Mouse (Mus musculus): Measurements from ENCODE around the gene Reps2.

The Reps2 gene

DNA sequence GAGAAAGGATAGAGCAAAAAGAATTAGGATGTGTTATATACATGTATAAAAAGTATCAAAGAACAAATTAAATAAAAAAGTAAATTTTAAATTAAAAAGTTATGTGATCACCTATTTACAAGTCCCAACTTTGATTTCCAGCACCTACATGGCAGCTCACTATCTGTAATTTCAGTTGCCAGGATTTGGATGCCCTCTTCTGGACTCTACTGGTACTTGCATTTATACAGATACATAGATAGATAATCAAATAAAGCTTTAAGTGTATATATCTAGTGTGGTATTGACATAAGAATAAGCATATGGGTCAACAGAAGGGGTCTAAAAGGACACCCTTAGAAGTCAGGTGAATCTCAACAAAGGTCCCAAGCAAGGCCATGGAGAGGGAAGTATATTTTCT, 155.7 kb downstream of the Reps2 start:
- DNase-seq (ENCODE audit: low spot score), result no peak

DNA sequence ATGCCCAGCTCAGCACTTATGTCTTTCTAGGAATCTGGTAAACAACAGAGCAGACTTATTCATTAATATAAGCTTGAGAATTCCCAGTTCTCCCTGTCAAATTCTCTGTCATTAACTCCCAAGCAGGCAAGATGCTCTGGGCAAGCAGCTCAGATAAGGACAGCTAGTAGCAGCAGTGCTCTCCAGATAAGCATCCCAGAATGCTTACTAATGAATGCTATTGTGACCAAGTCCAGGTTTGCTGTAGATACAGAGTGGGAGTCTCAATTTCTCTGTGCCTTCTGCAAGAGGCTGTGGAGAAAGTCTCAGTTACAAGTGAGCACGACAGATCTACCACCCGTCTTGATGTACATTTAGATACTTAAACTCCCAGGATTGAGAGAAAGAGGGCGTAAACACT, 173.2 kb downstream of the Reps2 start:
- no peak for DNase-seq (ENCODE audit: low spot score)

GRCm38 (mm10) chrX:162462156-162462555, 181.3 kb downstream of the Reps2 start:
- DNase-seq (ENCODE audit: low spot score), result no peak

GRCm38 (mm10) chrX:162456445-162456844, 187.0 kb downstream of the Reps2 start:
- DNase-seq (ENCODE audit: low spot score), result no peak

DNA sequence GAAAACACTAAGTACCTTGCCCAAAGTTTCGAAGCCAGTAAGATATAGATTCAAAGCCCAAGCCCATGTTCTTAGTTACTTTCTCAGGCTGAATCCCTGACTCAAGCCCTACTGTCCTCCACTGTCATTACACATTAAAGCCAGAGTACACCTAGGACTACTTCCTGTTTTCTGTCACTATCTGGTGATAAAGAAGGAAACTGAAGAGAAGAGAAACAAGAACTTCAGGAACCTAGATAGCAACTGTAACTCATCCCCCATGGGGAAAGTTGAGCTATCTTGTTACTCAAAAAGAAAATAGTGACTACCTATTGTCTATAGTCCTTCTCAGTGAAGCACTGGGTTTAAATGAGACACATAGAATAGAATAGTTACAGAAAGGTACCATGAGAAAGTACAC, 188.1 kb downstream of the Reps2 start:
- DNase-seq (ENCODE audit: low spot score), result no peak

GRCm38 (mm10) chrX:162453821-162454402, 189.5 kb downstream of the Reps2 start:
- no peak for DNase-seq (ENCODE audit: low spot score)

- DNase-seq (ENCODE audit: low spot score), result no peak
Measured at GRCm38 (mm10) chrX:162452642-162453041, 190.8 kb downstream of the Reps2 start.

GRCm38 (mm10) chrX:162447974-162448373, 195.5 kb downstream of the Reps2 start:
- DNase-seq (ENCODE audit: low spot score), result no peak

- no peak for DNase-seq (ENCODE audit: low spot score)
Measured at GRCm38 (mm10) chrX:162446678-162447318, 196.7 kb downstream of the Reps2 start.

- no peak for DNase-seq (ENCODE audit: low spot score)
Measured at GRCm38 (mm10) chrX:162443387-162443786, 200.1 kb downstream of the Reps2 start.

DNA sequence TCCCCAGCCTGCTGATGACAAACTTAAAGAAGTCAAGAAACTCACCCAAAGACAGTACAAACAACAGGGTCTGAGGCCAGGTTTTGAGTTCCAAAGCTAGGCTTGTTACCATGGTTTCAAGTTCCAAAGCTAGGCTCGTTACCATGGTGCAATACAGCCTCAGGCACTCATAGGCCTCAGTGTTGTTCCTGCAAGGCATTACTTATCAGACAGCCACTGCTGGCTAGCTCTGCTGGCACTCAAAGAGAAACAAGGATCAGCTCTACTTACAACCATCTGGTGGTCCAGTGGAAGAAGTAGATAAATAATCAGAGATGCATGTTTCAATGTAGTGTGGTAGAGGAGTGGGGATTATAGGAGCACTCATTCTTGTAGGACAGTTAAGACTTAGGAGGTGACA, 200.5 kb downstream of the Reps2 start:
- DNase-seq (ENCODE audit: low spot score), result no peak

- no peak for DNase-seq (ENCODE audit: low spot score)
Measured at GRCm38 (mm10) chrX:162432776-162433543, 210.5 kb downstream of the Reps2 start.

GRCm38 (mm10) chrX:162427698-162428097, 215.8 kb downstream of the Reps2 start:
- DNase-seq (ENCODE audit: low spot score), result no peak

DNA sequence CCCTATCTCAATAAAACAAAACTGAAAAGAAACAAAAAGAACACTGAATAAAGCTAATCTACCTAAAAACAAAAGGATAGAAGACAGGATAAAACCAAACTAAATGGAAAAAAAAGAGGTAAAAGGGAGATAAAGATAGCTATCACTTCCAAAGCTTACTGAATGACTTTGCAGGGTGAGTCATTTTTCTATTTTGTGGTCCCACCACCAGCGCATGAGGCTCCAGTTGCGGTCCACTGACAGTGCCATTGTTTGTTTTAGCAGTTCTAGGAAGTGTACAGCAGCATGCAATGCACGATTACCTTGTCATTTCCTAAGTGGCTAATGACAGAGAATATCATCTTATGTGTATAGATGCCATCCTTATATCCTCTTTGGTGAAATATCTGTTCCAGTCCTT, 224.0 kb downstream of the Reps2 start:
- DNase-seq (ENCODE audit: low spot score), result no peak

DNA sequence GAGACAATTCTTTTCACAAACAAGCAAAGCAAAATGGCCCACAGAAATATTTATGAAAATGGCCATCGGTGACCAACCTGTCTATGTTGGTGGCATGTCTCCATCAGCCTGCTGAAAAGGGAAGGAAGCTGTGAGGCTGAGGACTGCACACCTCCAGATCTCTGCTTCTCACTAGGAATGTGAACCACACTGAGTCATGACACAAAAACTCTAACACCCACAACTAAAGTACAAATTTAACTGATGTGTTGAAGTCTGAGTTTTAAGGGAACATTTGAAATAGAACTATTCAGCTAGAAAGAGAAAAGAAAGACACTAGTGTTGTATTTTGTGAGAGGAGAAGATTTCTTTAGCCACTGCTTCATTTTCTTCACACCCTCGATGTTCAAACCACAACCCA, 230.3 kb downstream of the Reps2 start:
- no peak for DNase-seq (ENCODE audit: low spot score)

GRCm38 (mm10) chrX:162407291-162407690, 236.2 kb downstream of the Reps2 start:
- DNase-seq (ENCODE audit: low spot score), result no peak

DNA sequence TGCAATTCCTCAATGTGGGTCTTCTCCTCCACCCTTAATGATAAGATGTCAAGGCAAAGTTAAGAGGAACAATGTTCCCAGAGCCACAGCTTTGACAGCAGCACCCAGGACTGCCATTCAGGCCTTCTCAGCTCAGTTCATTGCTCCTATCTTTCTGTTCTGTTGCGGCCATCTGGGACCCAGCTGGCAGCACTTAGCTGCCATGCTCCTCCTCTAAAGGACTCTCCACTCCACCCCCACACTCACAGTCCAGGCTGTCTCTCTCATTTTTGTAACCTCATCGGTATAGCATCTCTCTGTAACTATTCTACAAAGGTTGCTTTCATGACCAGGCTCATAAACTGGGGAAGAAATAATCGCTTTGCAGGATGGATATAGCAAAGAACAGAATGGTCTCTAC, 241.0 kb downstream of the Reps2 start:
- no peak for DNase-seq (ENCODE audit: low spot score)

GRCm38 (mm10) chrX:162380730-162381129, 262.7 kb downstream of the Reps2 start:
- DNase-seq (ENCODE audit: low spot score), result no peak

GRCm38 (mm10) chrX:162363206-162363605, 280.2 kb downstream of the Reps2 start:
- peak; percentile 24 for DNase-seq (ENCODE audit: low spot score)

Data from ovary, adult 18-20 months (tissue).